Mouse (Mus musculus): ENCODE data around the gene Sh2d3c. TPM values are rescaled to one million over a fixed set of nuclear protein-coding genes. Genes with fewer than 3 reads are reported as not detected.

The Sh2d3c gene
- total and polyA plus RNA-seq, 3 experiments = 0.35 to 0.98 TPM; not detected in 1

DNA sequence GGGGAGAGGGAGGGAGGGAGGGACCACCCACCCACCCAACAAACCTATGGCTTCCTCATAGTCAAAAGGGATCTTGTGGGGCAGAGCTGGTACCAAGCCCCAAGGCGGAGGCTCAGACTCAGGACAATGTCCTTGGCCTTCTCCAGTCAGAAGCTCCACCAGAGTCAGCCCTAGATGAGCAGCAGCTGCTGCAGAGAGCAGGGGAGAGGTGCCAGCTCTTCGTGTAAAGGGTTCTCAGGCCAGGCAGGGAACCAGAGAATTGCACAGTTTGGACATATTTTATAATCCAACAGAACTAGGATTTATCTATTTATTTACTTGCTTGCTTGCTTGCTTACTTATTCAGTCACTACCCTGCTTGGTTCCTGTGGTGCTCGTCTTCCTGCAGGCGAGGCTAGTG lies 18.5 kb downstream of the Sh2d3c start:
- Histone ChIP-seq H3K4me3 (ENCODE audit: low read depth, low read length) (no peak overlapping the region), H3K36me3 (replicated peaks) (no peaks in the 10 kb centered on the region), H3K9me3 (replicated peaks) (no peaks in the 10 kb centered on the region), H3K4me1 (ENCODE audit: insufficient read depth, low read depth, low read length) (peaks cover 8% of the 10 kb centered on the region; the same call in 1 of the 2 replicates), H3K27me3 (ENCODE audit: insufficient read depth, low read length) (peaks cover 64% of the 10 kb centered on the region)
- no peak for ATAC-seq (ENCODE audit: extremely low read depth, insufficient number of reproducible peaks, low FRiP score, poor library complexity, severe bottlenecking)
- DNase-seq (ENCODE audit: low spot score) = no peak
- no peak for TF ChIP-seq GATA1 (IDR thresholded peaks at IDR 0.05; ENCODE audit: borderline replicate concordance, low read length)
- no peak for TF ChIP-seq GATA2 (IDR thresholded peaks at IDR 0.05; ENCODE audit: borderline replicate concordance, low read depth, low read length)
- TF ChIP-seq CTCF (IDR thresholded peaks at IDR 0.05; ENCODE audit: low read depth, low read length) = no peak

- no peak for ATAC-seq (ENCODE audit: extremely low read depth, insufficient number of reproducible peaks, low FRiP score, poor library complexity, severe bottlenecking)
- DNase-seq (ENCODE audit: low spot score) = no peak
- Histone ChIP-seq H3K36me3 (replicated peaks) (no peaks in the 10 kb centered on the region), H3K4me1 (ENCODE audit: insufficient read depth, low read depth, low read length) (peaks cover 5% of the 10 kb centered on the region; the same call in 1 of the 2 replicates), H3K27me3 (ENCODE audit: insufficient read depth, low read length) (peaks cover 61% of the 10 kb centered on the region), H3K4me3 (ENCODE audit: low read depth, low read length) (no peak within 1 kb of the TSS), H3K9me3 (replicated peaks) (no peaks in the 10 kb centered on the region)
- TF ChIP-seq POLR2AphosphoS5 (IDR thresholded peaks at IDR 0.05; ENCODE audit: insufficient replicate concordance, low read depth, low read length) (no peak), CTCF (IDR thresholded peaks at IDR 0.05; ENCODE audit: low read depth, low read length) (no peak), TAL1 (conservative IDR thresholded peaks at IDR 0.05; ENCODE audit: low read depth, low read length) (no peak), GATA1 (IDR thresholded peaks at IDR 0.05; ENCODE audit: borderline replicate concordance, low read length) (no peak), GATA2 (IDR thresholded peaks at IDR 0.05; ENCODE audit: borderline replicate concordance, low read depth, low read length) (no peak)
These were observed 20.0 kb downstream of the Sh2d3c start, which contains the start of gene 6330409D20Rik for GRCm38 (mm10) chr2:32740916-32741272. Gene 6330409D20Rik, minus strand, starts transcription at chr2:32741016.

GRCm38 (mm10) chr2:32741273-32742172 lies 20.7 kb downstream of the Sh2d3c start:
- TF ChIP-seq GATA2 (IDR thresholded peaks at IDR 0.05; ENCODE audit: borderline replicate concordance, low read depth, low read length) (no peak), TAL1 (conservative IDR thresholded peaks at IDR 0.05; ENCODE audit: low read depth, low read length) (no peak), GATA1 (IDR thresholded peaks at IDR 0.05; ENCODE audit: borderline replicate concordance, low read length) (no peak), POLR2AphosphoS5 (IDR thresholded peaks at IDR 0.05; ENCODE audit: insufficient replicate concordance, low read depth, low read length) (no peak), CTCF (IDR thresholded peaks at IDR 0.05; ENCODE audit: low read depth, low read length) (no peak)
- Histone ChIP-seq H3K27me3 (ENCODE audit: insufficient read depth, low read length) (peaks cover 61% of the 10 kb centered on the region), H3K4me1 (ENCODE audit: insufficient read depth, low read depth, low read length) (peaks cover 5% of the 10 kb centered on the region; the same call in 1 of the 2 replicates), H3K4me3 (ENCODE audit: low read depth, low read length) (no peak overlapping the region), H3K9me3 (replicated peaks) (no peaks in the 10 kb centered on the region), H3K36me3 (replicated peaks) (no peaks in the 10 kb centered on the region)
- DNase-seq (ENCODE audit: low spot score) (no peak), ATAC-seq (ENCODE audit: extremely low read depth, insufficient number of reproducible peaks, low FRiP score, poor library complexity, severe bottlenecking) (no peak)

- ATAC-seq (ENCODE audit: extremely low read depth, insufficient number of reproducible peaks, low FRiP score, poor library complexity, severe bottlenecking) (no peak), DNase-seq (ENCODE audit: low spot score) (no peak)
- Histone ChIP-seq H3K27me3 (ENCODE audit: insufficient read depth, low read length) (peaks cover 64% of the 10 kb centered on the region), H3K9me3 (replicated peaks) (no peaks in the 10 kb centered on the region), H3K4me3 (ENCODE audit: low read depth, low read length) (no peak overlapping the region), H3K4me1 (ENCODE audit: insufficient read depth, low read depth, low read length) (peaks cover 5% of the 10 kb centered on the region; the same call in 1 of the 2 replicates), H3K36me3 (replicated peaks) (no peaks in the 10 kb centered on the region)
- no peak for TF ChIP-seq GATA1 (IDR thresholded peaks at IDR 0.05; ENCODE audit: borderline replicate concordance, low read length)
- no peak for TF ChIP-seq TAL1 (conservative IDR thresholded peaks at IDR 0.05; ENCODE audit: low read depth, low read length)
- no peak for TF ChIP-seq CTCF (IDR thresholded peaks at IDR 0.05; ENCODE audit: low read depth, low read length)
- TF ChIP-seq GATA2 (IDR thresholded peaks at IDR 0.05; ENCODE audit: borderline replicate concordance, low read depth, low read length) = no peak
- no peak for TF ChIP-seq POLR2AphosphoS5 (IDR thresholded peaks at IDR 0.05; ENCODE audit: insufficient replicate concordance, low read depth, low read length)
These were observed 21.3 kb downstream of the Sh2d3c start for GRCm38 (mm10) chr2:32742173-32742531.

- Histone ChIP-seq H3K4me3 (ENCODE audit: low read depth, low read length) (no peak overlapping the region), H3K4me1 (ENCODE audit: insufficient read depth, low read depth, low read length) (peaks cover 5% of the 10 kb centered on the region; the same call in 1 of the 2 replicates), H3K27me3 (ENCODE audit: insufficient read depth, low read length) (peaks cover 60% of the 10 kb centered on the region), H3K36me3 (replicated peaks) (no peaks in the 10 kb centered on the region), H3K9me3 (replicated peaks) (no peaks in the 10 kb centered on the region)
- TF ChIP-seq GATA2 (IDR thresholded peaks at IDR 0.05; ENCODE audit: borderline replicate concordance, low read depth, low read length) (no peak), CTCF (IDR thresholded peaks at IDR 0.05; ENCODE audit: low read depth, low read length) (no peak), GATA1 (IDR thresholded peaks at IDR 0.05; ENCODE audit: borderline replicate concordance, low read length) (no peak), POLR2AphosphoS5 (IDR thresholded peaks at IDR 0.05; ENCODE audit: insufficient replicate concordance, low read depth, low read length) (no peak), TAL1 (conservative IDR thresholded peaks at IDR 0.05; ENCODE audit: low read depth, low read length) (no peak)
- DNase-seq (ENCODE audit: low spot score) = peak; percentile 41
- ATAC-seq (ENCODE audit: extremely low read depth, insufficient number of reproducible peaks, low FRiP score, poor library complexity, severe bottlenecking) = no peak
These were observed 23.6 kb downstream of the Sh2d3c start for GRCm38 (mm10) chr2:32744272-32744982.

DNA sequence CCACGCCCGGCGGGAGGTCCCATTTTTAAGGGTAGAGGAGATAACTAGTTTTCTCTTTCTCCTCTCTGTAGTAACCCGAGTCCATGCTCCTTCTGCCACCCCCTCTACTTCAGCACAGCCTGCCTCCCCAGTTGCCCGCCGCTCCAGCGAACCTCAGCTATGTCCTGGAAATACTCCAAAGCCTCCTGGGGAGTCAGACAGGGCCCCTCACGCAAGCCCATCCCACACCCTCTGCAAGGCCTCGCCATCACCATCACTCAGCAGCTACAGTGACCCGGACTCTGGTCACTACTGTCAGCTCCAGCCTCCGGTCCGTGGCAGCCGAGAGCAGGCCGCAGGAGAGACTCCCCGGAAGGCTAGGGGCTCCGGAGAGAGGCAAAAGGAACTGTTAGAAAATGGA lies 28.2 kb downstream of the Sh2d3c start:
- no peaks in the 10 kb centered on the region for H3K36me3 ChIP-seq (replicated peaks)

More for the DNA sequence above, 28.2 kb downstream of the Sh2d3c start:
- Histone ChIP-seq H3K4me3 (ENCODE audit: low read depth, low read length) (no peak overlapping the region), H3K27me3 (ENCODE audit: insufficient read depth, low read length) (peaks cover 47% of the 10 kb centered on the region), H3K4me1 (ENCODE audit: insufficient read depth, low read depth, low read length) (peaks cover 4% of the 10 kb centered on the region; the same call in 1 of the 2 replicates), H3K9me3 (replicated peaks) (no peaks in the 10 kb centered on the region)
- no peak for DNase-seq (ENCODE audit: low spot score)
- no peak for TF ChIP-seq GATA2 (IDR thresholded peaks at IDR 0.05; ENCODE audit: borderline replicate concordance, low read depth, low read length)
- no peak for TF ChIP-seq CTCF (IDR thresholded peaks at IDR 0.05; ENCODE audit: low read depth, low read length)
- TF ChIP-seq POLR2AphosphoS5 (IDR thresholded peaks at IDR 0.05; ENCODE audit: insufficient replicate concordance, low read depth, low read length) = no peak
- no peak for ATAC-seq (ENCODE audit: extremely low read depth, insufficient number of reproducible peaks, low FRiP score, poor library complexity, severe bottlenecking)

All from G1E (cell line).